33 mouse cellular contexts compared by ENCODE assay signal in the genomic region with DNA sequence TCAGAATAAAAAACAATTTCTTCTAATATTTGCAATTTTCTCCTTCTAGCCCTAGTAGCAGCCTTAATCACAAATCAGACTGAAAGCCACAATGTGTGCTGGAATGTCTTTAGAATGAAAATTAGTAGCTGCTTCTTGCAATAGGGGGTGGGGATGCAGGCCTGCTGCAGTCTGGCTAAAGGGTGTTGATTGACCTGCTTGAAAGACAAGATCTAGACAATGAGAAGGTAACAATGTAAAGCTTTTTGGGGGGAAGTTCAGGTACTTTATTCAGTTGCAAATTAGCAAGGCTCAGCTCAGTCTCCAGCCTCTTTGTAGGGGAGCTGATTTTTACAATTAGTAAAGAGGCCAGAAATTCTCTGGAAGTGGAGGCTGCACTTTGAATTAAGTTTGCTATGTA. TPM values are rescaled to one million over a fixed set of nuclear protein-coding genes. Genes with fewer than 3 reads are reported as not detected.
"Had no signal": no experiment of that assay in that cellular context is flagged by ENCODE, and none has a peak within 500 bp of the region (broad histone marks: within the 10 kb centered on the region; RNA-seq: fewer than 3 reads in every experiment).

No protein-coding gene starts in this region.

- H3K27ac ChIP-seq: embryonic facial prominence, embryonic 10.5 days; embryonic facial prominence, embryonic 12.5 days; embryonic facial prominence, embryonic 13.5 days; embryonic facial prominence, embryonic 15.5 days; forebrain, embryonic 10.5 days; forebrain, embryonic 12.5 days; forebrain, embryonic 13.5 days; forebrain, embryonic 15.5 days; gastrocnemius, adult 2 months; heart, adult 2 months had no signal

- H3K36me3 ChIP-seq: embryonic facial prominence, embryonic 10.5 days; embryonic facial prominence, embryonic 12.5 days; embryonic facial prominence, embryonic 13.5 days; embryonic facial prominence, embryonic 15.5 days; forebrain, embryonic 10.5 days; forebrain, embryonic 12.5 days; forebrain, embryonic 15.5 days had no signal

- ATAC-seq: forebrain, embryonic 13.5 days; forebrain, embryonic 14.5 days; forebrain, embryonic 15.5 days; forebrain, embryonic 16.5 days; forebrain, postnatal 0 days had no signal

- H3K9ac ChIP-seq: embryonic facial prominence, embryonic 12.5 days; embryonic facial prominence, embryonic 13.5 days; embryonic facial prominence, embryonic 15.5 days; forebrain, embryonic 12.5 days; forebrain, embryonic 13.5 days; forebrain, embryonic 15.5 days; forebrain, postnatal 0 days had no signal

- H3K4me2 ChIP-seq: embryonic facial prominence, embryonic 12.5 days; embryonic facial prominence, embryonic 13.5 days; embryonic facial prominence, embryonic 15.5 days; forebrain, embryonic 12.5 days; forebrain, embryonic 13.5 days; forebrain, embryonic 15.5 days had no signal

- H3K27me3 ChIP-seq: embryonic facial prominence, embryonic 12.5 days; embryonic facial prominence, embryonic 13.5 days; embryonic facial prominence, embryonic 15.5 days; forebrain, embryonic 12.5 days; forebrain, embryonic 13.5 days; forebrain, embryonic 15.5 days had no signal

- H3K4me3 ChIP-seq: embryonic facial prominence, embryonic 10.5 days; embryonic facial prominence, embryonic 12.5 days; embryonic facial prominence, embryonic 13.5 days; embryonic facial prominence, embryonic 15.5 days; erythroblast, embryonic 14.5 days; forebrain, embryonic 10.5 days; forebrain, embryonic 12.5 days; forebrain, embryonic 13.5 days; forebrain, embryonic 15.5 days; gastrocnemius, adult 2 months; heart, adult 2 months had no signal

- DNase-seq: cerebellum, adult 9-10 months; cerebellum, adult 9-11 months; cerebellum, postnatal 10 days; cerebellum, postnatal 14 days; cerebellum, postnatal 25 days; cerebellum, postnatal 36 days; embryo, embryonic 11 days; forebrain, postnatal 0 days; gastrocnemius, adult 2 months; gastrocnemius, postnatal 10 days; gastrocnemius, postnatal 14 days; gastrocnemius, postnatal 25 days; gastrocnemius, postnatal 36 days; heart, adult 11 months; heart, adult 18-20 months; heart, adult 2 months had no signal

- H3K4me1 ChIP-seq: embryonic facial prominence, embryonic 10.5 days; embryonic facial prominence, embryonic 12.5 days; embryonic facial prominence, embryonic 13.5 days; embryonic facial prominence, embryonic 15.5 days; forebrain, embryonic 10.5 days; forebrain, embryonic 12.5 days; forebrain, embryonic 13.5 days; forebrain, embryonic 15.5 days had no signal

RNA-seq across cellular contexts. Expression of a gene that starts 21.7 kb away (rescaled TPM):
- polyA plus RNA-seq: cortical plate, adult 2 months; embryonic facial prominence, embryonic 10.5 days; embryonic facial prominence, embryonic 11.5 days; embryonic facial prominence, embryonic 12.5 days; embryonic facial prominence, embryonic 13.5 days; embryonic facial prominence, embryonic 14.5 days; embryonic facial prominence, embryonic 15.5 days; erythroblast, embryonic 14.5 days; forebrain, embryonic 10.5 days; forebrain, embryonic 11.5 days; forebrain, embryonic 12.5 days; forebrain, embryonic 13.5 days; forebrain, embryonic 14.5 days; forebrain, embryonic 15.5 days; forebrain, embryonic 16.5 days; forebrain, postnatal 0 days; frontal cortex, adult 2 months; gonadal fat pad, adult 2 months; heart, adult 2 months had no signal
